Mouse (Mus musculus) liver, adult 2 months (tissue): ENCODE data around the gene Ptprg.

Experiments
- CTCF ChIP-seq: fragments of 200-500 bp; IDR thresholded peaks from 2 replicates; pipeline ENCODE4 v1.5.1; 2011; ENCODE audit warnings: low read depth, low read length, control low read depth
- POLR2A ChIP-seq: fragments of 200-500 bp; IDR thresholded peaks from 2 replicates; pipeline ENCODE4 v1.6.1; 2011; ENCODE audit warnings: low read length, control low read depth; ENCODE audit not compliant: insufficient read depth; ENCODE audit errors: extremely low read depth

- TF ChIP-seq CTCF (no peak), POLR2A (no peak)
These were observed 333.1 kb downstream of the Ptprg start for GRCm38 (mm10) chr14:11886417-11886816.
